Mouse (Mus musculus): ENCODE data around the gene Ptprr.

- TF ChIP-seq CTCF (IDR thresholded peaks at IDR 0.05; ENCODE audit: low read depth, low read length): peak; percentile 90
- TF ChIP-seq POLR2A (IDR thresholded peaks at IDR 0.05; ENCODE audit: extremely low read depth, insufficient read depth, low read length): no peak
Measured at GRCm38 (mm10) chr10:116207987-116208726, 190.1 kb downstream of the Ptprr start.
